Mouse (Mus musculus) 3134 (cell line): ENCODE results near the gene Igsf6.

Source experiments
- DNase-seq: peaks from one replicate; pipeline ENCODE4 v3.0.0-alpha.2; 2011; ENCODE audit warnings: low spot score; ENCODE audit not compliant: insufficient read length; ENCODE audit errors: extremely low read depth

Gene Igsf6

DNA sequence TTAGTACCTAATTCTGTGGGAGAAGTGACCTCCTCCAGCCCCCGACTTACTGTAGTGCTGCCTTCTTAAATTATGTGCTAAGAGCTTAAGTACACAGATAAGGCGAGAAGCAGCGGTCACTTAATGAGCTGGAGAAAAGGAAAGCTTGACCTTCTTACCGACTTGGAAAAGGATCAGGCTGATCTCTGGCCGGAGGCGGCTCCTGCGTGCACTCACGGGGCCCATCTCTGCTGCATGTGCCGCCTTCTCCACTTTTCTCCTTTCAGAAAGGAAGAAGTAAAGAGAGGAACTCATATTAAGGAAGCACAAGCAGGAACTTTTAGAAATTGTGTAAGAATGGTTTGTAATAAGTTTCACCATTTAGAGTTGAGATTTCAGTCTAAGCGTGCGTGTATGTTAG, at the start of gene Igsf6:
Gene Igsf6, minus strand, starts transcription at position 292 of the 400 bp plus-strand sequence.
- no peak for DNase-seq

DNA sequence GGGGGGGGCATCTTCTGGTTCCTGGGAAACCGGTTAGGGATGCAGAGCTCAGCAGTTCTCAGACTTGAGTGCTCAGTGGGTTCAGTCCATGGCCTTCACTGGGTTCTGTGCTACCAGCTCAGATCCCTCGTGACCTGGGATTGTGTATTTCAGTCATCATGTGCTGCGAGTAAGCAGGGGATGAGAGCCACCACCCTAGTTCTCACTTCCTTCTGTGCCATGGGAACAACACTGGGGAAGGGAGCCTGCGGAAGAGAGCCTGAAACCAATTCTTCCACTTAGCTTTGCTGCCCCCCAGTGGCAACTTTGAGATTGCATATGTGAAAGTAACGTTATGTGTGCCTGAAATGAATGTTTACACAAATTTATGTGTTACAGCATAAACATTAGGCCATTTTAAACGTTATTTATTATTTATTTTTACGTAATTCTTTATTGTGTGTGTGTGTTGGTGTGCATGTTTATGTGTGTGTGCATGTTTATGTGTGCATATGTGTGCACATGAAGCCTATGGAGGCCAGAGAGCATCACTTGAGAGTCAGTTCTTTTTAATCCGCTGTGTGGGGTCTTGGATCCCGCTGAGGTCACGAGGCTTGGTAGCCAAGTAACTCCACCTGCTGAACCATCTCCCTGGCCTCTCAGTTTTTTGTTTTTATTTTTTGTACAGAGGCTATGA, 45.9 kb upstream of the Igsf6 start:
- peak; percentile 27 for DNase-seq

DNA sequence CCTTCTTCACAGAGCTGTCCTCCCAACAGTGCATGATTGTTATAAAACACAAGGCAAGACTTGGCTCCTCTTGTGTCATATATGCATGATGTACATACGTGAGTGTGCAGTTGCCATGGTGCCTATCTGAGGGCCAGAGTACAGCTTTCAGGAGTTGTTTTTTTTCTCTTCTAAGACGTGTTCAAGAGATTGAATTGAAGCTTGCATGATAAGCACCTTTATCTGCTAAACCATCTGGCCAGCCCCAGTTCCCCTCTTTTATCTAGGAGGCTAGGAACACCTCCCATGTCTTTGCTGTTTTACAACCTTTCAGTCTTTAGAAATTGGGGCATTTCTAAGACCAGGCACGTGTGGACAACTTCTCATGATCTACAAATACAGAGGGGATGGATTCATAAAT, 37.4 kb upstream of the Igsf6 start:
- DNase-seq = no peak

DNA sequence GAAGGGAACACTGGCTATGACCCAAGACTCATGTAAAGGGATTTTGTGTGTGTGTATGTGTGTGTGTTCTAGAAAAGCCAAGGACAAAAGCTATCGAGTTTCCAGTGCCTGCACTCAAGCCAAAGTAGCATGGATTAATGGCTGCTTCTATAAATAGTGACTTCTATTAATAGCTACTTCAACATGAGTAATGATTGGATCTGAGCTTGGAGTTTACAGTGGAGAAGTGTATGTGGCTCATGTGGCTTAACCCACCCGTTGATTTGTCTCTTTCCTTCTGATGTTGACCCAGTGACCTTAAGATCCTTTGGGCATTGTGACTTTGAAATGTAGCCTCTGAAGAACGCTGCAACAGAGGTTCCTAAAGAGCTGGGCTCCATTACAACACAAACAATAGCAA, 36.9 kb upstream of the Igsf6 start:
- DNase-seq = no peak

DNA sequence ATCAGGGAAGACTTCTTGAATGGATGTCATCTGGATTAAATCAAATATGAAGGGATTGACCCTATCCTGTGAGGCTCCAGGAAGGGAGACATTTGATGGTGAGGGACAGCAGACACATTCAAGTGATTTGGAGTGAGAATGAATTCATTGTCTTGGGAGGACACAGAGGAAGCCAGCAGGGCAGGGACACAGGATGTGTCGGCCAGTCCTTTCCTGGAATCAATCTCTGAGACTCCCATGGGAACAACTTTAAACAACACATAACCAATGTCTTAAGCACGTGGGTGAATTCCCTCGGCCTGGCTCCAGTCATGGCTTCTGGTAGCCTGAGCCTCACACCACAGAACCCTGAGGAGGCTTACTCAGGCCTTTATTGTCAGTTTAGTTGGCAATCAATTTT, 33.5 kb upstream of the Igsf6 start:
- DNase-seq = no peak

DNA sequence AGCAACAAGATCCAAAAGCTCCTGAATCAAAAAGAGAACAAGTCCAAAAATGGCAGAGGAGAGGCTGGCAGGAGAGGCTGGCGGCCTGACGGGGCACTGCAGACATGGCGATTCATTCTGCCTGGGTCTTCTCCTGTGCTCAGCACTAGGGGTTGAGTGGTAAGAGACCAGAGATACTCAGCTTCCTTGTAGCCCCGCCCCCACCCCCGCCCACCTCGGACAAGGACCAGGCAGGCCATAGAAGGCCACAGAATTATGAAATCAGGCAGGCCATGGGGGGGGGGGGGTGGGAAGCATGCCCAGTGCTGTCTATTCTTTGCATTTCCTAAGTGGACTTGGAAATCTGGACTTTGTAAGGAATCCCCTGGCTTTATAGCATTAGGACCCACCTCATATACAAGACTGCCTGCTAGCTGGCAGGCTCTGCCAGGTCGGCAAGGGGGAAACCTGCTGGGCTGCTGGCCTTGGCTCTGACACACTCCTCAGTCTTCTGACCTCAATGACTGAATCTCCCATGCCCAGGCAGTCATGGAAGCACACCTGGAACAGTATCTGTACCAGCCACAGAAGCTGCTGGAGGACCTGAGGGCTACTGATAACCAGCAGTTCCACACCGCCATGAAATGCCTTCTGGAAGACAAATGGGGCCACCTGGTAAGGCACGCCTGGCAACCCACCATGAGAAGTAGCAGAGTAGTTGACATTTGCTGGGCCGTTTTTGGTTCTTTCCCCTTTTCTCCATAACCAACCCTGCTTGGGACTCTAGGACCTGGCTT, 24.4 kb upstream of the Igsf6 start:
- no peak for DNase-seq

DNA sequence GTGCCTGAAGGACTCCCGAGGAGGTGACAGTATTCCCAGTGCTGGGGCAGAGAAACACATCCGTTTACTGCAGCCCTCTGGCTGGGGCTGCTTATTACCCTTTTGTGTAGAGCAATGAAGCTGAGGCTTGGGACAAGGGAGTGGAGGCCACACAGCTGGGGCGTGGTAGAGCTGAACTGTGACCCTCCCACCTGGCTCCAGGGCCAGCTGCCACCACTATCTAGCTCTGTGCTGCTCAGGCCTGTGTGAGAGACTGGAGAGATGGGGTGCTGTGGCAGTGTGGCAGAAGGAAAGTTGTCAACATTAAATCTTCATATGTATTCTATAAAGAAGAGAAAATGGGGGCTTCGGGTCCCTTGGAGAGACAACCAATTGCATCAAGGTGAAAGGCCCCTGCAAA, 18.7 kb upstream of the Igsf6 start:
- DNase-seq = no peak

DNA sequence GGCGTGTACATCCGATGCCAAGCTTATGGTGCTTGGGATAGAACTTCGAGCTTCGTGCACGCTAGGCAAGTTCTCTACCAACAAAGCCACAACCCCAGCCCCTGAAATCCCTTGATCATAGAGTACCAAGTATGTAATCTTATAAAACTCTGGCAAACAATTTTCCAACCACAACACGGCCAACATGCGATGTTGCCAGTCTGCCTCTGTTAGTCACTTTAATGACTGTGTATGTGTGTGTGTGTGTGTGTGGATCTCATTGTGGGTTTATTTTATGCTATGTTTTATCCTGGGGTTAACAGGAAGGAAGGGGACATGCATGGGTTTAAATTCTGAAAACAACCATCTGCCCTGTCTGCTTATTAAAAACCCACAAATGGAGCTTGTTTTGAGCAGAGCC, 16.4 kb upstream of the Igsf6 start:
- DNase-seq = no peak

DNA sequence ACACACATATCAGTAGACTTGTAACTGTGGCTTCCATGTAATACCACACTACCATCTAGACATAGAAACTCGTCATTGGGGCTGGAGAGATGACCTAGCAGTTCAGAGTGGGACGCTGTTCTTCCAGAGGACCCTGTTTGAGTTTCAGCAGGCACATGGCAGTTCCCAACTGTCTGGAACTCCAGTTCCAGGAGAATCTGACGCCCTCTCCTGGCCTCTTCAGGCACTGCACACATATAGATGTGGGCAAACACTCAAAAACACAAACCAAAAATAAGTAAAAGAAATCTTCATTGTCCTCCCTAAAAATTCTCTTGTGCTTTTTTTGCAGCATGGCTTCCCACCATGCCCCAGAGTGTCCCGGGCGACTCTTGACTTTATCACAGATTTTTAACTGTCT, 14.4 kb upstream of the Igsf6 start:
- DNase-seq = no peak

DNA sequence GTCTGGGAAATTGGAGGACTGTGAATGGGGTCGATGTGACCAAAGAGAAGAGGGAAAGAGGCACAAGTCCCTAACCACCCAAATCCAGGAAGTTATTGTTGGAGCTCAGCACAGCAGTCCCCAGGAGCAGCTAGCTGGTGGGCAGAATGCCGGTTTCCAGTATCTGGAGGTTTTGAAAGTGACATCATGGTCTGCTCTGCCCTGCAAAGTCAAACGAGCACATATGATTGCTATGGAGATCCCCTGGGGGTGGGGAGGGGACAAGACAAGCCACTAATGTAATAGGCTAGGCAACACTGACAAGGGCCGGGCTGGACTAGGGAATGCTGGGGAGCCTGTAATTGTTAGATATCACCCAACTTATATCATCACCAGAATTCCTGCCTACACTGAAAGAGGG, 11.1 kb upstream of the Igsf6 start:
- no peak for DNase-seq

DNA sequence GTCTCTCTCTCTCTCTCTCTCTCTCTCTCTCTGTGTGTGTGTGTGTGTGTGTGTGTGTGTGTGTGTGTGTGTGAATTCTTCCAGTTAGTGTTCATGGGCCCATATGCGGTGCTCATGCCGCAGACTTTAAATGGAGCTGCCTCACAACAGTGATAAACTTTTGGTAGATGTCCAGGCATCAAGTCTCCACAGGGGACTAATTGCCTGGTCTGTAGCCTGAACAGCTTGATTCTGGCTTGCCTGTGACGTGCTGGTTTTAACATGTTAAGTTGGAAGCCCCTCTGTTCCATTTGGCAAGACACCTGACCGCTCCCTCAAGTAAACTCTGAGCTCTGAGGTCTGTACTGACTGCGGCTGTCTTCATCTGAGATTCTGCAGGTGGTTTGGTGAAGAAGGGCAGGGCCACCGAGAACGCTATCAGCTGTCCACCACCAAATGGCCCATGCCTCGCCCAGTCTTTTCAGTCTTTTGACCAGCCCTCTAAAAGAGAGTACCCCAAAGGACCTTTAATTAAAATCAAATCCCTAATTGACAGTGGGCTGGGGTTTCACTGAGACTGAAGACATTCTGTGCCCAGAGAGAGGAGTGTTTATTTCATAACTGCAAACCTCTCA, 10.6 kb upstream of the Igsf6 start:
- DNase-seq = no peak

DNA sequence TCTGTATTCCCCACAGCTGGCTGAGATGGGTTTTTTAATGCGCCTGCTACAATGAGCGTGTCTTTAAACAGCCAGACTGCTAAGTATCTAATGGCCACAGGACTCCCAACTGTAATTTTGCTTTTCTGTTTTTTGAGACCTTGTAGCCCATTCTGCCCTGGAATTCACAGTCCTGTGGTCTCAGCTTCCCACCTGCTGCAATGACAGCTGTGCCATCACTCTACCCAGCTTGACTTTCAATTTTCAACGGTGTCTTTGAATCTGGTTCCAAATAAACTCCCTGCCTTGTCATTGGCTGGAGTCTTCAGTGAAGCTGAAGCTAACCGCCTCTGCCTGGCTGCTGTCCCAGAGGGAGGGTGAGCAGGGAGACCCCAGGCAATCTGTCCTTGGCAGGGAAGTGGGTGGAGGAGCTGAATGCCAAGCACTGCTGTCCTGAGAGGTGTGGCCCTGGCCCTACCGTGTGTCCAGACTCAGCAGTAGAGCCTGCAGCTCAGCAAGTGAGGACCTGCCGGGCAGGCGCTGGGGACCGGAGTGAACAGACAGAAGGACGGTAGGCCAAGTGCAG, 8.7 kb upstream of the Igsf6 start:
- peak; percentile 11 for DNase-seq

DNA sequence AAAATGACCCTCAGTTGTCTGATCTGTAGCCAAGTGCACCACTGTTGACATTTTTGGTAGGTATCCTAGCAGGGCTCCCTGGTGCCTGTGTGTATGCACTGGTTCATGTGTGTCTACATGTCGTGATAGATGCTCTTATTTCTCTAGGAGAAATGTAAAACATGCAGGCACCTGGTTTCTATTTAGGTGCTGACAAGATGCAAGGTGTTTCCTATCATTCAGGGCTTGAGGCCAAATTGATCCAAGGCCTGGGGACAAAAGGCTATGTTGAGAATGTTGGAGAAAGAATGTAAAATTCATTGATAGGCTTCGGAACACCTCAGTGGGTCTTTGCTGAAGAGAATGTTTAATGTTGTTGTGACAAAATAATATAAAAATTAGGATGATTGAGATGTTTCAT, 7.4 kb upstream of the Igsf6 start:
- no peak for DNase-seq

DNA sequence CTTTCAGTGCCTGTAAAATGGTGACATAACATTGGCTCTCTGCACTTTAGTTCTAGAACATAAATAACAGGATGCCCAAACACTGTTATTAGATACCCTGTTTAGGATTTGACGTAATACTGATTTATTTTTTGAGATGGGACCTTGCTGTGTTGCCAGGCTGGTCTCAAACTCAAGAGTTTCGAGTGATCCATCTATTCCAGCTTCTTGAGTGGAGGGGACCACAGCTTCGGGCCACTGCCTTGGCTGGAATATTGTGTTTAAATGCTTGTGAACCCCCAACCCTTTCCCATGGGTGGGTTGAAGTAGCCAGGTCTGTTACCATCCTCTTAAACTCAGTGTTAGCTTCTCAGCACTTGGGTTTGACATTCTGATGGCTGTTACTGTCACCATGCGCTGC, 7.0 kb upstream of the Igsf6 start, which contains the start of gene Otoa:
Gene Otoa, plus strand, starts transcription at position 301 of the 400 bp plus-strand sequence.
- no peak for DNase-seq

DNA sequence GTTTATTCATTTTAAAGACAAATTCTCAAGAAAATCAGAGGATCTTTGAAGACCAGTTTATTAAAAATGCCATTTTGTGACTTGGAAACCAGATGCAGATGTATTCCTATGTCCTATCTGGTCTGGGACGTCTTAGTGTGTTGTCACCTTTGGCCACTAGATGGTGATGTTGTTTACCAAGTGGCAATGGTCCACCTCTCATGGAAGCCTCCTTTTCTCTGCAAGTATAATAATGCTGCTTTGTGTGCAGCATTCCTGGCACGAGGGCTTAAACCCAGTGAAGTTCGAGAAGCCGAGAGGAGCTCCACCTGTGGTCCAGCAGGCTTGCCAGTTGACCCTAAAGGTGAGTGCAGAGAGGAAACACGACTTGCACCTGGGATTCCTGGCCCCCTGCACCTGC, 3.5 kb upstream of the Igsf6 start:
- DNase-seq = peak; percentile 10

DNA sequence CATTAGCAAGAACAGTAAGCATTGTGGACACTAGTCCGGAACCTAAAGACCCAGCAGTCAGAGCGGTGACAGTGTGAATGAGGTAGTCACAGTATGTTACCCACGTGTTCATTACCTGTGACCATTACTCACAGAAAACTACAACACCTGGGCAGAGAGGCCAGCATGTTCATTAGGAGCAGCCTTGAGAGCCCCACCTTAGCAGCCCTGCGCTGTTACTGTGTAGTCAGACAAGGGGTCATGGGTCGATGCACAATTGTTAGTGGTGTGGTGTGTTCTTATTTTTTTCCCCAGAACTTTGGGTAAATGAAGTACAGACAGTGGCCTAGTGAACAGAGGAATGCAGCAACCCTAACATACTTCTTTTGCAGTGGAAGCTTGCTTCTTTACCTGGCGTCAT, 2.9 kb upstream of the Igsf6 start:
- DNase-seq = no peak

DNA sequence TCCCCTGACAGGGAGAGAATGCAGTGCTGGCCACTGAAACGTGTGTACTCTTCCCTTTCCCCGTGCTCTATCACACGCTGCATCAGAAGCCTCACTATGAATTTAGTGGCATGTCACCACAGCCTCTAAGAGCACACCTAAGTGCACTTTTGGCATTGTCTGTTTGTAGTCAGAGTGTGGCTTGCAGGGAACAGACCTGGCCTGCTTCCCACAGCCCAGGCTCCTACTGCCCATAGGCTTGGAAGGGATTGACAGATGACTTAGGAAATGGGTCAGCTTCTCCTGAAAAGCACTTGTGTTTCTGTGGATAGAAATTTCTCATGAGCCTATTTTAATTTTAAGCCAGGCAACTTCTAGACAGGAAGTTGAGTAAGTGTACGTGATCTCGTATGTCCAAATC, 1.0 kb upstream of the Igsf6 start:
- no peak for DNase-seq

DNA sequence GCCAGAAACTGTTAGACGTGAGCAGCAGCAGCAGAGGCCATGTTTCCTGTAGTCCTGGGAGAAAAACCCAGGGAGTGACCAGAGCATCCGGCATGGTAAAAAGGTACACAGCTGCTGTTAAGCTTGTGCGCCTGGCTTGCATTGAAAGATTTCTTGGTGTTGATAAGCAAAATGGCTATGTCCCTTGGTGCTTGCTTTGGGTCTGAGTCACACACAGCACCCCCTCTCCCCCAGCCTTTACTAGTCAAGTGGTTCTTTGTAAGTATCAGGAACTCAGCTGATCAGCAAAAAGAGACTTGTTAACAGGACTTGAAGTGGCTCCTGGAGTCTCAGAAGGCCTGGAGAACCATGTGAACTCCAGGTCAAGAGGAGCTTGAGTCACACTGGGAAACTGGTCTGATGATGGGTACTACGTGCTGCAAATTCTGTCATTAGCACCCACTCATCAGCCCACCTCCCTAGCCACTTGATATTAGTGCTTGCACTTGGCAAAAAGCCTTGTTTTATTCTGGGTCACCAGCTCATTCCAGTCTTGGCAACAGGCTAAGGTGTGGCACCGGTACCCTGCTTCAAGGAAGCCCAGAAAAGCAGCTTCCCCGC, 529 bp upstream of the Igsf6 start:
- no peak for DNase-seq

DNA sequence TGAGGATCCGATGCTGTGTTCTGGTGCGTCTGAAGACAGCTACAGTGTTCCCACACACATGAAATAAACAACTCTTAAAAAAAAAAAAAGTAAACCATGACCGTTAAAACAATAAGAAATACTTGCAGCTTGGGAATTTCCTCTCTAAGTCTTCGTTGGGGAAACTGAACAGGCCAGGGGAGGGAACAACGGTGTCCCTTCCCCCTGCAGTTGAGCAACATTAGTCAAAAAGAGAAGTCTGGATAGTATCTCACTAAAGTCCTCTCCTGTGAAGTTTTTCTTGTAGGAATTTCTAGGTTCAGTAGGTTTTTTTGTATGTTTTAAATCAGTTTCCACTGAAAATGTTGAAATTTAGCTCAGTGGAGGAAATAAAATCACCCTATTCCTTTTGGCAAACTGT, 1.9 kb downstream of the Igsf6 start:
- DNase-seq = no peak

DNA sequence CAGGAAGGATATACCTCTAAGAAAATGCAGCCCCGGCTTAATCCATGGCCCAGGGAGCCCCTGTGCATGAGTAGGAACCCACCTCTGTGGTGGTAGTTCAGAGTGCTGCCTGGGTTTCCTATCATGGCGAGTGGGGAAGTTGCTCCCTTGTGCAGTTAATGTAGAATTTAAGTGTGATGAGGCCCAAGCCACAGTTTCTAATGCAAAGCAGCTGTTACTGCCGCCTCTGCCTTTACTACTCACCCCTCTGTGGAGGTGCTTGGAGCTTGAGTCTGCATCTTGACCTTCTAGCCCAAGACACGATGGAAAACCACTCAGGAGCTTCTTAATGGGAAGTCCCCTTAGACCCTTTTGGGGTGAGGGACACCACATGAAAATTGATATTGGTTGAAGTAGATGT, 3.1 kb downstream of the Igsf6 start:
- DNase-seq = no peak

DNA sequence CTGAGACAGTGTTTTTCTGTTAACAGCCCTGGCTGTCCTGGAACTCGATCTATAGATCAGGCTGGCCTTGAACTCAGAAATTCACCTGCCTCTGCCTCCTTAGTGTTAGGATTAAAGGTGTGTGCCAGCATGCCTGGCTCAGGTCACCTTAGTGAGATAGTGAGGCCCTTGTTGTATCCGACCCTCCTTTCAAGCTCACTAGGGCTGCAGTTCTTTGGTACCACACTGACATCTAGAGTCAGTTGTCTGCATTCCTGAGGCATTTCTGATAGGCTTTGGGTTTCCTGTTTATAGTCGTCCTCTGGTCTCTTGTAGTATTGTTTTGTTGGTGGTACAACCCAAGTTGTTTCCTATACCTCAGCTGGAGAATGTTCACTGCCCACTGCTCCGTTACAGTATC, 10.1 kb downstream of the Igsf6 start:
- DNase-seq = no peak
